ENCODE assay signal across 8 mouse cellular contexts in the genomic region with DNA sequence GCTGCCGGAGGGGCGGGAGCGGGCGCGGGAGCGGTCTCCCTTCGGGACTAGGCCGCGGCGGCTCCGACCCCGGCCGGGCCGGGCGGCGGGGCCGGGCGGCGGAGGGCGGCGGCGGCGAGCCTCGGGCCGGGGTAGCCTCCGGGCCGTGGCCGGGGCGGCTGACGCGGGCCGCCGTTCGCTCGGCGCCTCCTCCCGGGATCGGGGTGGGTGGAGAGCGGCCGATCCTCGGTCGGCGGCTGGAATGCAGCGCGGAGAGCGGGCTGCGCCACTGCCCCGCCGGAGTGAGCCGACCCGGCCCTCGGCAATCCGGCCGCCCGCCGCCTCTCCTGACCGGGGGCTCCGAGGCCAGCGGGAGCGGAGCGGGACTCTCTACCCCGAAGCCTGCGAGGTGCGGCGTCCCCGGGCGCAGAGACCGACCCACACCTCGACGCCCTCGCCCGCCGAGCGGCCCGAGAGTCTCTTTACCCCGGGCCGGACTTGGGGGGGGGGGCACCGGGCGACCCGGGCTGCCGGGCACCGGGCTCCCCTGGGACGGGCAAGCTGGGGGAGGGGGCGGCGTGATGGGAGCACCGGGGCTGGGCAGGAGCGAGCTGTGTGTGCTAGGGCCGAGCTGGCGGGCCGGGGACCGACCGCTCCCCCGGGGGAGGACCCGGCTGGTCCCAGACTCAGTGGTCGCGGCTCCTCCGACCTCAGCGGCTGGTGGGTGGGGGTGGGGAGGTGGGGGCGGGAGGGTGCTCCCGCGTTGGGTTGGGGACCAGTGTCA. TPM values are rescaled to one million over a fixed set of nuclear protein-coding genes. Genes with fewer than 3 reads are reported as not detected.
DNase-seq lines count a peak whose midpoint lies in the region; ATAC-seq and TF ChIP-seq lines count a peak whose summit lies in the region.

No protein-coding gene starts in this region.

- TF ChIP-seq POLR2A in cortical plate, adult 2 months (IDR thresholded peaks at IDR 0.05; ENCODE audit: extremely low read depth, insufficient read depth, low read length) = no peak

- H3K4me2 ChIP-seq in liver, embryonic 15.5 days = peak overlapping the region; percentile 97
- H3K4me2 ChIP-seq in neural tube, embryonic 13.5 days = peak overlapping the region; percentile 91

- WGBS in liver, embryonic 15.5 days (ENCODE audit: insufficient replicate concordance) = 1% methylated on average over 76 of the region's 101 CpGs
- WGBS in neural tube, embryonic 13.5 days = under 1% methylated on average over 60 of the region's 101 CpGs

- no peaks in the 10 kb centered on the region for H3K9me3 ChIP-seq in liver, embryonic 15.5 days (replicated peaks)
- H3K9me3 ChIP-seq in neural tube, embryonic 13.5 days = no peaks in the 10 kb centered on the region

- peak overlapping the region; percentile 98 for H3K9ac ChIP-seq in liver, embryonic 15.5 days
- peak overlapping the region; percentile 98 for H3K9ac ChIP-seq in neural tube, embryonic 13.5 days

- H3K27ac ChIP-seq in cortical plate, adult 2 months (ENCODE audit: insufficient read depth, low read length) = peak overlapping the region; percentile 65
- H3K27ac ChIP-seq in gastrocnemius, adult 2 months = peak overlapping the region; percentile 83
- H3K27ac ChIP-seq in liver, embryonic 15.5 days (replicated peaks) = peak overlapping the region; percentile 96
- peak overlapping the region; percentile 98 for H3K27ac ChIP-seq in neural tube, embryonic 13.5 days (replicated peaks)

- no peaks in the 10 kb centered on the region for H3K4me1 ChIP-seq in cortical plate, adult 2 months (ENCODE audit: control insufficient read depth, insufficient read depth, low read length)
- peaks cover 40% of the 10 kb centered on the region for H3K4me1 ChIP-seq in liver, embryonic 15.5 days (replicated peaks)
- peaks cover 18% of the 10 kb centered on the region for H3K4me1 ChIP-seq in neural tube, embryonic 13.5 days (replicated peaks)

- ATAC-seq in inflammation-experienced regulatory T-cells, adult 6 months = peak; percentile 12
- ATAC-seq in liver, embryonic 15.5 days (ENCODE audit: insufficient read depth) = peak; percentile 68
- peak; percentile 68 for ATAC-seq in neural tube, embryonic 13.5 days (ENCODE audit: low read depth)

- peak overlapping the region; percentile 28 for H3K4me3 ChIP-seq in cortical plate, adult 2 months (ENCODE audit: insufficient read depth, low read length)
- peak overlapping the region; percentile 88 for H3K4me3 ChIP-seq in gastrocnemius, adult 2 months
- H3K4me3 ChIP-seq in liver, embryonic 15.5 days (replicated peaks) = peak overlapping the region; percentile 97
- H3K4me3 ChIP-seq in neural tube, embryonic 13.5 days = peak overlapping the region; percentile 97

- TF ChIP-seq CTCF in cortical plate, adult 2 months (IDR thresholded peaks at IDR 0.05; ENCODE audit: extremely low read depth, insufficient read depth, low read length) = no peak
- TF ChIP-seq CTCF in gastrocnemius, adult 2 months (IDR thresholded peaks at IDR 0.05) = no peak

- peaks cover 24% of the 10 kb centered on the region for H3K36me3 ChIP-seq in liver, embryonic 15.5 days (replicated peaks)
- peaks cover 3% of the 10 kb centered on the region for H3K36me3 ChIP-seq in neural tube, embryonic 13.5 days

- DNase-seq in urinary bladder, postnatal 14 days (ENCODE audit: low spot score) = peak; percentile 25
- DNase-seq in urinary bladder, adult 2 months (ENCODE audit: low spot score) = no peak
- DNase-seq in gastrocnemius, adult 2 months = no peak
- DNase-seq in testis, postnatal 10 days (ENCODE audit: low spot score) = peak; percentile 74

- intact Hi-C loops in gastrocnemius, adult 2 months (cut with DNase I) = loop anchor here (5.0 kb wide), 3 partner anchors 36 to 224 kb away; no protein-coding TSS in a partner anchor

- no peaks in the 10 kb centered on the region for H3K27me3 ChIP-seq in liver, embryonic 15.5 days
- H3K27me3 ChIP-seq in neural tube, embryonic 13.5 days = peaks cover 4% of the 10 kb centered on the region

RNA-seq across cellular contexts. Expression of gene Mier3, which starts 5.9 kb away (rescaled TPM):
- 11.0 and 11.9 TPM in 2 replicates for polyA plus RNA-seq in urinary bladder, adult 2 months (2012; rRNA removed)
- polyA plus RNA-seq in cortical plate, adult 2 months (2012; rRNA removed) = 10.3 and 12.0 TPM in 2 replicates
- 10 to 100 TPM; 11.6 to 12.7 TPM for total RNA-seq in gastrocnemius, adult 2 months (2021)
- 10 to 100 TPM; 15.0 to 19.9 (median 17.1) TPM for polyA plus RNA-seq in inflammation-experienced regulatory T-cells, adult 6 months (2017; shearing (Covaris generic))
- polyA plus RNA-seq in liver, embryonic 15.5 days (2015; fragmentation: Nextera tagmentation; extraction: Ambion mirVana) = 13.6 and 14.3 TPM in 2 replicates
- polyA plus RNA-seq in neural tube, embryonic 13.5 days (2015; fragmentation: Nextera tagmentation; extraction: Ambion mirVana) = 19.0 and 21.2 TPM in 2 replicates

Comparison
In these comparisons a context has a peak if more than half of its experiments do, and no peak if none do; other contexts are left out.
1. DNase-seq: peak in urinary bladder, postnatal 14 days (single experiment) and testis, postnatal 10 days (single experiment); none in urinary bladder, adult 2 months (single experiment) and gastrocnemius, adult 2 months (single experiment).
2. H3K4me3 ChIP-seq: peak in every context shown above with its lines; median percentile 97 in liver, embryonic 15.5 days; 97 in neural tube, embryonic 13.5 days; 88 in gastrocnemius, adult 2 months; 28 in cortical plate, adult 2 months.
3. ATAC-seq: peak in every context shown above with its lines; median percentile 68 in liver, embryonic 15.5 days; 68 in neural tube, embryonic 13.5 days; 12 in inflammation-experienced regulatory T-cells, adult 6 months.
4. Peak in every context shown above with its lines, with median percentiles within 50 percentile points of each other: H3K27ac ChIP-seq.